Mouse (Mus musculus) lung, embryonic 14.5 days (tissue): Measurements from ENCODE around the gene Bahd1. TPM values are rescaled to one million over a fixed set of nuclear protein-coding genes. Genes with fewer than 3 reads are reported as not detected.

Experiments
- ATAC-seq: fragments of 200-750 bp; cut with Nextera tagmentation; 2 replicates; pipeline ENCODE4 v1.8.0; 2017; ENCODE audit warnings: mild to moderate bottlenecking, moderate TSS enrichment, moderate library complexity; ENCODE audit not compliant: insufficient read depth
- DNase-seq: peaks from one replicate; pipeline ENCODE4 v3.0.0-alpha.2; 2015
- H3K27ac ChIP-seq: fragments of 300-500 bp; sonication (generic); 2 replicates; pipeline ENCODE4 v1.5.1; 2014; ENCODE audit warnings: low read depth, mild to moderate bottlenecking, moderate library complexity
- H3K27me3 ChIP-seq: fragments of 300-500 bp; sonication (generic); 2 replicates; pipeline ENCODE4 v1.6.1; 2014; ENCODE audit warnings: low read length, control low read depth; ENCODE audit not compliant: insufficient read depth
- H3K36me3 ChIP-seq: fragments of 300-500 bp; sonication (generic); 2 replicates; pipeline ENCODE4 v1.6.1; 2014; ENCODE audit warnings: control low read depth; ENCODE audit not compliant: insufficient read depth
- H3K4me1 ChIP-seq: fragments of 300-500 bp; sonication (generic); 2 replicates; pipeline ENCODE4 v1.6.1; 2014; ENCODE audit warnings: antibody characterized with exemption, control low read depth; ENCODE audit not compliant: insufficient read depth
- H3K4me2 ChIP-seq: fragments of 300-500 bp; sonication (generic); 2 replicates; pipeline ENCODE4 v1.6.1; 2014; ENCODE audit warnings: mild to moderate bottlenecking
- H3K4me3 ChIP-seq: fragments of 300-500 bp; sonication (generic); 2 replicates; pipeline ENCODE4 v1.5.1; 2014; ENCODE audit warnings: low read depth, low read length
- H3K9ac ChIP-seq: fragments of 300-500 bp; sonication (generic); 2 replicates; pipeline ENCODE4 v1.6.1; 2014
- H3K9me3 ChIP-seq: fragments of 300-500 bp; sonication (generic); 2 replicates; pipeline ENCODE4 v1.6.1; 2016; ENCODE audit warnings: low read depth, low read length, control low read depth
- CTCF ChIP-seq: IDR thresholded peaks from 2 replicates; pipeline ENCODE4 v1.5.1; 2016; ENCODE audit warnings: antibody characterized with exemption, low read depth
- WGBS: fragments of 180-500 bp; shearing (Covaris S2); extraction: QIAGEN DNeasy Blood & Tissue Kit; methylation state at CpG from one replicate; pipeline ENCODE4 v1.1.7; 2014; 5-methylcytosine and 5-hydroxymethylcytosine counted together
- polyA plus RNA-seq: library from polyadenylated mRNA; unstranded; fragments of >200 nt; fragmentation: Nextera tagmentation; extraction: Ambion mirVana; gene quantifications from 2 replicates; pipeline ENCODE4 v1.2.1, GENCODE M21; 2014

Bahd1 gene
- polyA plus RNA-seq, 1 experiment from 2014 or later: 0.83 TPM

- no peak overlapping the region for H3K9ac ChIP-seq
- TF ChIP-seq CTCF: no peak
- no peaks in the 10 kb centered on the region for H3K9me3 ChIP-seq
- peaks cover 6% of the 10 kb centered on the region for H3K27me3 ChIP-seq
- ATAC-seq (no peak), DNase-seq (no peak)
- no peak overlapping the region for H3K4me2 ChIP-seq
- H3K27ac ChIP-seq: no peak overlapping the region
- WGBS: 82% methylated on average over 7 of the region's 7 CpGs
- no peak overlapping the region for H3K4me3 ChIP-seq
- no peaks in the 10 kb centered on the region for H3K36me3 ChIP-seq
- H3K4me1 ChIP-seq: peaks cover 11% of the 10 kb centered on the region; the same call in 1 of the 2 replicates
These were observed 5.4 kb downstream of the Bahd1 start for GRCm38 (mm10) chr2:118905433-118906117.

GRCm38 (mm10) chr2:118906118-118906492 is 5.9 kb downstream of the Bahd1 start:
- no peak for TF ChIP-seq CTCF
- no peak for DNase-seq
- 0 out of 2 replicates have a peak, but pooled peaks cover 2% of the 10 kb centered on the region for H3K27me3 ChIP-seq
- H3K4me2 ChIP-seq: no peak overlapping the region
- H3K36me3 ChIP-seq: no peaks in the 10 kb centered on the region
- H3K4me1 ChIP-seq: peaks cover 7% of the 10 kb centered on the region; the same call in 1 of the 2 replicates
- ATAC-seq: no peak
- WGBS: 78% methylated on average over 5 of the region's 5 CpGs
- H3K27ac ChIP-seq: no peak overlapping the region
- H3K9ac ChIP-seq: no peak overlapping the region
- H3K4me3 ChIP-seq: no peak overlapping the region
- no peaks in the 10 kb centered on the region for H3K9me3 ChIP-seq

GRCm38 (mm10) chr2:118907781-118908180 is 7.6 kb downstream of the Bahd1 start:
- Histone ChIP-seq H3K27me3 (0 out of 2 replicates have a peak, but pooled peaks cover 1% of the 10 kb centered on the region), H3K36me3 (no peaks in the 10 kb centered on the region), H3K9me3 (no peaks in the 10 kb centered on the region), H3K27ac (no peak overlapping the region), H3K4me2 (no peak overlapping the region), H3K9ac (no peak overlapping the region), H3K4me3 (no peak overlapping the region), H3K4me1 (peaks cover 6% of the 10 kb centered on the region; the same call in 1 of the 2 replicates)
- TF ChIP-seq CTCF: no peak
- no peak for DNase-seq
- 81% methylated on average over 3 of the region's 3 CpGs for WGBS
- no peak for ATAC-seq

GRCm38 (mm10) chr2:118909151-118909550 is 9.0 kb downstream of the Bahd1 start:
- no peaks in the 10 kb centered on the region for H3K27me3 ChIP-seq
- ATAC-seq: no peak
- H3K4me3 ChIP-seq: no peak overlapping the region
- H3K9me3 ChIP-seq: no peaks in the 10 kb centered on the region
- 68% methylated on average over 1 of the region's 1 CpGs for WGBS
- H3K9ac ChIP-seq: no peak overlapping the region
- DNase-seq: no peak
- no peak overlapping the region for H3K27ac ChIP-seq
- no peak for TF ChIP-seq CTCF
- H3K4me2 ChIP-seq: no peak overlapping the region
- no peaks in the 10 kb centered on the region for H3K36me3 ChIP-seq
- H3K4me1 ChIP-seq: 0 out of 2 replicates have a peak, but pooled peaks cover 3% of the 10 kb centered on the region

GRCm38 (mm10) chr2:118910605-118911278 is 10.6 kb downstream of the Bahd1 start:
- Histone ChIP-seq H3K9me3 (no peaks in the 10 kb centered on the region), H3K9ac (no peak overlapping the region), H3K4me3 (no peak overlapping the region), H3K27me3 (no peaks in the 10 kb centered on the region), H3K4me2 (no peak overlapping the region), H3K27ac (no peak overlapping the region), H3K36me3 (no peaks in the 10 kb centered on the region), H3K4me1 (0 out of 2 replicates have a peak, but pooled peaks cover 3% of the 10 kb centered on the region)
- WGBS: 68% methylated on average over 7 of the region's 7 CpGs
- ATAC-seq: no peak
- no peak for DNase-seq
- no peak for TF ChIP-seq CTCF

- Histone ChIP-seq H3K27me3 (no peaks in the 10 kb centered on the region), H3K9me3 (no peaks in the 10 kb centered on the region), H3K36me3 (0 out of 2 replicates have a peak, but pooled peaks cover 9% of the 10 kb centered on the region), H3K4me1 (0 out of 2 replicates have a peak, but pooled peaks cover 3% of the 10 kb centered on the region), H3K27ac (no peak overlapping the region), H3K4me3 (no peak overlapping the region), H3K9ac (no peak overlapping the region), H3K4me2 (no peak overlapping the region)
- TF ChIP-seq CTCF: no peak
- no peak for DNase-seq
- WGBS: 68% methylated on average over 8 of the region's 8 CpGs
- no peak for ATAC-seq
These were observed 12.5 kb downstream of the Bahd1 start for GRCm38 (mm10) chr2:118912706-118913105.
